ENCODE assay signal across 11 mouse cellular contexts in genomic region chr15:88036146-88037000, GRCm38 (mm10).
A peak's percentile ranks its signal among the peaks of the same experiment; 100 is the strongest.
DNase-seq lines count a peak whose midpoint lies in the region; ATAC-seq and TF ChIP-seq lines count a peak whose summit lies in the region.
"Had no signal": no experiment of that assay in that cellular context is flagged by ENCODE, and none has a peak within 500 bp of the region (broad histone marks: within the 10 kb centered on the region; RNA-seq: fewer than 3 reads in every experiment).

No protein-coding gene starts in this region.

- no peak for TF ChIP-seq CTCF in kidney, postnatal 0 days (IDR thresholded peaks at IDR 0.05; ENCODE audit: low read depth)
- no peak for TF ChIP-seq CTCF in thymus, adult 2 months (IDR thresholded peaks at IDR 0.05; ENCODE audit: borderline replicate concordance, control insufficient read depth, extremely low read depth, insufficient read depth, low read length, poor library complexity)

- TF ChIP-seq POLR2A in thymus, adult 2 months (IDR thresholded peaks at IDR 0.05; ENCODE audit: control insufficient read depth, extremely low read depth, insufficient read depth, low read length, poor library complexity), result no peak

- H3K9me3 ChIP-seq in kidney, postnatal 0 days (replicated peaks; ENCODE audit: low read length), result no peaks in the 10 kb centered on the region
- no peaks in the 10 kb centered on the region for H3K9me3 ChIP-seq in hindbrain, embryonic 14.5 days (ENCODE audit: control insufficient read depth, low read length)
- no peaks in the 10 kb centered on the region for H3K9me3 ChIP-seq in midbrain, embryonic 14.5 days (ENCODE audit: control insufficient read depth, low read length)
- H3K9me3 ChIP-seq: embryonic facial prominence, embryonic 15.5 days; liver, embryonic 12.5 days had no signal

- H3K4me3 ChIP-seq in kidney, postnatal 0 days (replicated peaks; ENCODE audit: low read depth, low read length), result no peak overlapping the region
- no peak overlapping the region for H3K4me3 ChIP-seq in hindbrain, embryonic 14.5 days (replicated peaks; ENCODE audit: low read length)
- no peak overlapping the region for H3K4me3 ChIP-seq in midbrain, embryonic 14.5 days (replicated peaks; ENCODE audit: low read depth, low read length)
- no peak overlapping the region for H3K4me3 ChIP-seq in thymus, adult 2 months (ENCODE audit: control insufficient read depth, insufficient read depth, low read length)
- H3K4me3 ChIP-seq: embryonic facial prominence, embryonic 15.5 days; liver, embryonic 12.5 days had no signal

- no peak; the same call in 1 of the 2 replicates for ATAC-seq in kidney, postnatal 0 days (replicated peaks; ENCODE audit: low FRiP score, low read depth)
- peak; percentile 82 for ATAC-seq in hindbrain, embryonic 14.5 days (ENCODE audit: low FRiP score)
- ATAC-seq in midbrain, embryonic 14.5 days (ENCODE audit: low FRiP score, low TSS enrichment), result no peak
- no peak for ATAC-seq in monocyte, adult 5-6 weeks (replicated peaks; ENCODE audit: insufficient number of reproducible peaks, low FRiP score, low TSS enrichment, poor library complexity, severe bottlenecking)
- ATAC-seq: liver, embryonic 12.5 days had no signal

- H3K9ac ChIP-seq in kidney, postnatal 0 days (ENCODE audit: low read depth, low read length), result no peak overlapping the region
- H3K9ac ChIP-seq in hindbrain, embryonic 14.5 days, result no peak overlapping the region
- H3K9ac ChIP-seq in midbrain, embryonic 14.5 days (replicated peaks; ENCODE audit: low read length), result no peak overlapping the region
- H3K9ac ChIP-seq: embryonic facial prominence, embryonic 15.5 days; liver, embryonic 12.5 days had no signal

- H3K27me3 ChIP-seq in kidney, postnatal 0 days (ENCODE audit: insufficient read depth, low read length), result no peaks in the 10 kb centered on the region
- no peaks in the 10 kb centered on the region for H3K27me3 ChIP-seq in hindbrain, embryonic 14.5 days (ENCODE audit: control insufficient read depth, insufficient read depth, low read length)
- H3K27me3 ChIP-seq in midbrain, embryonic 14.5 days (ENCODE audit: control insufficient read depth, insufficient read depth, low read length), result no peaks in the 10 kb centered on the region
- H3K27me3 ChIP-seq in thymus, adult 2 months (ENCODE audit: control insufficient read depth, insufficient read depth, low read length), result no peaks in the 10 kb centered on the region
- H3K27me3 ChIP-seq: embryonic facial prominence, embryonic 15.5 days; liver, embryonic 12.5 days had no signal

- no peak overlapping the region for H3K27ac ChIP-seq in kidney, postnatal 0 days
- H3K27ac ChIP-seq in hindbrain, embryonic 14.5 days, result peak overlapping the region; percentile 48; the same call in 1 of the 2 replicates
- H3K27ac ChIP-seq in midbrain, embryonic 14.5 days (replicated peaks; ENCODE audit: low read depth, low read length), result peak overlapping the region; percentile 26; the same call in 1 of the 2 replicates
- no peak overlapping the region for H3K27ac ChIP-seq in thymus, adult 2 months (ENCODE audit: control insufficient read depth, insufficient read depth, low read length)
- H3K27ac ChIP-seq: embryonic facial prominence, embryonic 15.5 days; liver, embryonic 12.5 days had no signal

- H3K4me2 ChIP-seq in kidney, postnatal 0 days (ENCODE audit: low read length), result no peak overlapping the region
- peak overlapping the region; percentile 20; the same call in 1 of the 2 replicates for H3K4me2 ChIP-seq in hindbrain, embryonic 14.5 days (replicated peaks)
- no peak overlapping the region for H3K4me2 ChIP-seq in midbrain, embryonic 14.5 days (ENCODE audit: low read length)
- H3K4me2 ChIP-seq: embryonic facial prominence, embryonic 15.5 days; liver, embryonic 12.5 days had no signal

- DNase-seq in kidney, postnatal 0 days (ENCODE audit: low spot score), result peak; percentile 52
- DNase-seq in kidney, adult 18-20 months, result no peak
- peak; percentile 54 for DNase-seq in embryo, embryonic 11 days
- DNase-seq in hindbrain, embryonic 14.5 days (ENCODE audit: low spot score), result peak; percentile 55
- DNase-seq in midbrain, embryonic 14.5 days, result peak; percentile 46
- no peak for DNase-seq in thymus, adult 2 months
- no peak for DNase-seq in ovary, postnatal 14 days (ENCODE audit: low spot score)
- DNase-seq: adrenal gland, adult 8-10 months had no signal

- 45% methylated on average over 22 of the region's 22 CpGs for WGBS in kidney, postnatal 0 days
- WGBS in hindbrain, embryonic 14.5 days, result 36% methylated on average over 22 of the region's 22 CpGs
- 54% methylated on average over 22 of the region's 22 CpGs for WGBS in midbrain, embryonic 14.5 days
- 84% methylated on average over 22 of the region's 22 CpGs for WGBS in thymus, adult 2 months

- no peaks in the 10 kb centered on the region for H3K4me1 ChIP-seq in kidney, postnatal 0 days (replicated peaks; ENCODE audit: insufficient read depth, low read length)
- H3K4me1 ChIP-seq in hindbrain, embryonic 14.5 days (replicated peaks; ENCODE audit: control insufficient read depth, insufficient read depth, low read length), result peaks cover 9% of the 10 kb centered on the region
- peaks cover 11% of the 10 kb centered on the region; the same call in 1 of the 2 replicates for H3K4me1 ChIP-seq in midbrain, embryonic 14.5 days (ENCODE audit: control insufficient read depth, insufficient read depth, low read length)
- no peaks in the 10 kb centered on the region for H3K4me1 ChIP-seq in thymus, adult 2 months (replicated peaks; ENCODE audit: control insufficient read depth, insufficient read depth, low read length)
- H3K4me1 ChIP-seq: embryonic facial prominence, embryonic 15.5 days; liver, embryonic 12.5 days had no signal

- H3K36me3 ChIP-seq in kidney, postnatal 0 days (ENCODE audit: insufficient read depth, low read length), result no peaks in the 10 kb centered on the region
- H3K36me3 ChIP-seq in hindbrain, embryonic 14.5 days (replicated peaks; ENCODE audit: control insufficient read depth, insufficient read depth), result no peaks in the 10 kb centered on the region
- H3K36me3 ChIP-seq in midbrain, embryonic 14.5 days (ENCODE audit: control insufficient read depth, insufficient read depth, low read length), result no peaks in the 10 kb centered on the region
- H3K36me3 ChIP-seq in thymus, adult 2 months (ENCODE audit: control insufficient read depth, insufficient read depth, low read length), result no peaks in the 10 kb centered on the region
- H3K36me3 ChIP-seq: embryonic facial prominence, embryonic 15.5 days; liver, embryonic 12.5 days had no signal

Comparison
In these comparisons a context has a peak if more than half of its experiments do, and no peak if none do; other contexts are left out.
1. DNase-seq: peak in kidney, postnatal 0 days (single experiment), embryo, embryonic 11 days (single experiment), hindbrain, embryonic 14.5 days (single experiment) and midbrain, embryonic 14.5 days (single experiment); none in kidney, adult 18-20 months (single experiment), thymus, adult 2 months (single experiment) and ovary, postnatal 14 days (single experiment).
2. H3K27ac ChIP-seq: peak in hindbrain, embryonic 14.5 days (single experiment) and midbrain, embryonic 14.5 days (single experiment); none in kidney, postnatal 0 days (single experiment) and thymus, adult 2 months (single experiment).